Mouse (Mus musculus) lung, embryonic 16.5 days (tissue): ENCODE results near the gene Olfr324. TPM values are rescaled to one million over a fixed set of nuclear protein-coding genes. Genes with fewer than 3 reads are reported as not detected.

Experiments used
- ATAC-seq: fragments of 200-750 bp; cut with Nextera tagmentation; 2 replicates; pipeline ENCODE4 v1.8.0; 2017; ENCODE audit warnings: low read depth, mild to moderate bottlenecking, moderate library complexity
- H3K27ac ChIP-seq: fragments of 300-500 bp; sonication (generic); 2 replicates; pipeline ENCODE4 v1.5.1; 2014; ENCODE audit warnings: mild to moderate bottlenecking, control low read depth, low read length
- H3K27me3 ChIP-seq: fragments of 300-500 bp; sonication (generic); 2 replicates; pipeline ENCODE4 v1.6.1; 2014; ENCODE audit warnings: low read depth, low read length, mixed read lengths; ENCODE audit not compliant: control insufficient read depth, insufficient read depth
- H3K36me3 ChIP-seq: fragments of 300-500 bp; sonication (generic); 2 replicates; pipeline ENCODE4 v1.6.1; 2014; ENCODE audit warnings: low read length; ENCODE audit not compliant: control insufficient read depth, insufficient read depth
- H3K4me1 ChIP-seq: fragments of 300-500 bp; sonication (generic); replicated peaks from 2 replicates; pipeline ENCODE4 v1.6.1; 2014; ENCODE audit warnings: low read length, mixed read lengths; ENCODE audit not compliant: control insufficient read depth, insufficient read depth
- H3K4me2 ChIP-seq: fragments of 300-500 bp; sonication (generic); 2 replicates; pipeline ENCODE4 v1.6.1; 2014; ENCODE audit warnings: low read depth, low read length, control low read depth
- H3K4me3 ChIP-seq: fragments of 300-500 bp; sonication (generic); 2 replicates; pipeline ENCODE4 v1.5.1; 2014; ENCODE audit warnings: mild to moderate bottlenecking, low read length, control low read depth
- H3K9ac ChIP-seq: fragments of 300-500 bp; sonication (generic); 2 replicates; pipeline ENCODE4 v1.6.1; 2014; ENCODE audit warnings: low read length, control low read depth
- H3K9me3 ChIP-seq: fragments of 300-500 bp; sonication (generic); 2 replicates; pipeline ENCODE4 v1.6.1; 2016; ENCODE audit warnings: low read length; ENCODE audit not compliant: control insufficient read depth
- WGBS: fragments of 180-500 bp; shearing (Covaris S2); extraction: QIAGEN DNeasy Blood & Tissue Kit; methylation state at CpG from one replicate; pipeline ENCODE4 v1.1.7; 2014; 5-methylcytosine and 5-hydroxymethylcytosine counted together
- polyA plus RNA-seq: library from polyadenylated mRNA; unstranded; fragments of >200 nt; fragmentation: Nextera tagmentation; extraction: Ambion mirVana; gene quantifications from 2 replicates; pipeline ENCODE4 v1.2.1, GENCODE M21; 2015

Gene Olfr324
- polyA plus RNA-seq = not detected in 2 replicates

GRCm38 (mm10) chr11:58594814-58595213 lies at the start of gene Olfr324:
Olfr324 (plus strand) TSS chr11:58595114.
- ATAC-seq = no peak
- Histone ChIP-seq H3K9ac (no peak within 1 kb of the TSS), H3K4me3 (no peak within 1 kb of the TSS), H3K36me3 (no peaks in the 10 kb centered on the region), H3K4me2 (no peak within 1 kb of the TSS), H3K27me3 (no peaks in the 10 kb centered on the region), H3K27ac (no peak within 1 kb of the TSS), H3K9me3 (no peaks in the 10 kb centered on the region), H3K4me1 (no peaks in the 10 kb centered on the region)
- WGBS = 73% methylated on average over 6 of the region's 6 CpGs

GRCm38 (mm10) chr11:58546322-58546721 lies 48.6 kb upstream of the Olfr324 start, which contains the start of gene Olfr329-ps:
Olfr329-ps (minus strand) TSS chr11:58546422.
- WGBS = 70% methylated on average over 5 of the region's 5 CpGs
- no peak for ATAC-seq
- Histone ChIP-seq H3K4me2 (no peak within 1 kb of the TSS), H3K36me3 (no peaks in the 10 kb centered on the region), H3K4me3 (no peak within 1 kb of the TSS), H3K4me1 (no peaks in the 10 kb centered on the region), H3K9me3 (no peaks in the 10 kb centered on the region), H3K27ac (no peak within 1 kb of the TSS), H3K9ac (no peak within 1 kb of the TSS), H3K27me3 (no peaks in the 10 kb centered on the region)

- H3K4me3 ChIP-seq = no peak within 1 kb of the TSS
- no peaks in the 10 kb centered on the region for H3K36me3 ChIP-seq
- no peak for ATAC-seq
- no peak within 1 kb of the TSS for H3K4me2 ChIP-seq
- WGBS = 75% methylated on average over 1 of the region's 1 CpGs
- H3K9ac ChIP-seq = no peak within 1 kb of the TSS
- no peaks in the 10 kb centered on the region for H3K9me3 ChIP-seq
- no peaks in the 10 kb centered on the region for H3K27me3 ChIP-seq
- H3K4me1 ChIP-seq = no peaks in the 10 kb centered on the region
- no peak within 1 kb of the TSS for H3K27ac ChIP-seq
Measured at GRCm38 (mm10) chr11:58555536-58555935, 39.4 kb upstream of the Olfr324 start, which contains the start of gene Olfr328. Olfr328 (minus strand) TSS chr11:58555636.

- no peak within 1 kb of the TSS for H3K4me2 ChIP-seq
- 54% methylated on average over 5 of the region's 5 CpGs for WGBS
Measured at GRCm38 (mm10) chr11:58570405-58570804, 24.5 kb upstream of the Olfr324 start, which contains the start of gene Olfr224. Olfr224 (minus strand) TSS chr11:58570553.

GRCm38 (mm10) chr11:58577430-58577829 lies 17.5 kb upstream of the Olfr324 start, which contains the start of gene Olfr325:
Olfr325 (plus strand) TSS chr11:58577730.
- 50% methylated on average over 1 of the region's 1 CpGs for WGBS
- Histone ChIP-seq H3K9me3 (no peaks in the 10 kb centered on the region), H3K4me2 (no peak within 1 kb of the TSS), H3K9ac (no peak within 1 kb of the TSS), H3K27ac (no peak within 1 kb of the TSS), H3K4me1 (no peaks in the 10 kb centered on the region), H3K4me3 (no peak within 1 kb of the TSS), H3K36me3 (no peaks in the 10 kb centered on the region), H3K27me3 (no peaks in the 10 kb centered on the region)
- no peak for ATAC-seq

More at GRCm38 (mm10) chr11:58570405-58570804, 24.5 kb upstream of the Olfr324 start, which contains the start of gene Olfr224:
- no peaks in the 10 kb centered on the region for H3K9me3 ChIP-seq
- no peak within 1 kb of the TSS for H3K9ac ChIP-seq
- no peak within 1 kb of the TSS for H3K27ac ChIP-seq
- no peak for ATAC-seq
- H3K4me3 ChIP-seq = no peak within 1 kb of the TSS
- H3K27me3 ChIP-seq = no peaks in the 10 kb centered on the region
- H3K4me1 ChIP-seq = no peaks in the 10 kb centered on the region
- no peaks in the 10 kb centered on the region for H3K36me3 ChIP-seq

- no peak overlapping the region for H3K4me3 ChIP-seq
- 71% methylated on average over 8 of the region's 8 CpGs for WGBS
- no peaks in the 10 kb centered on the region for H3K36me3 ChIP-seq
- no peaks in the 10 kb centered on the region for H3K9me3 ChIP-seq
- H3K4me2 ChIP-seq = no peak overlapping the region
- no peaks in the 10 kb centered on the region for H3K27me3 ChIP-seq
- H3K9ac ChIP-seq = no peak overlapping the region
- no peak for ATAC-seq
- H3K27ac ChIP-seq = no peak overlapping the region
- H3K4me1 ChIP-seq = no peaks in the 10 kb centered on the region
Measured at GRCm38 (mm10) chr11:58578636-58579035, 16.3 kb upstream of the Olfr324 start.

GRCm38 (mm10) chr11:58587898-58588348 lies 7.0 kb upstream of the Olfr324 start:
- no peak overlapping the region for H3K27ac ChIP-seq
- 70% methylated on average over 7 of the region's 7 CpGs for whole genome bisulfite sequencing
- H3K36me3 ChIP-seq = no peaks in the 10 kb centered on the region
- no peak overlapping the region for H3K4me3 ChIP-seq
- H3K4me2 ChIP-seq = no peak overlapping the region
- no peaks in the 10 kb centered on the region for H3K9me3 ChIP-seq
- H3K9ac ChIP-seq = no peak overlapping the region
- H3K4me1 ChIP-seq = no peaks in the 10 kb centered on the region
- ATAC-seq = no peak
- H3K27me3 ChIP-seq = no peaks in the 10 kb centered on the region

- Histone ChIP-seq H3K27me3 (no peaks in the 10 kb centered on the region), H3K4me2 (no peak overlapping the region), H3K27ac (no peak overlapping the region), H3K9me3 (no peaks in the 10 kb centered on the region), H3K9ac (no peak overlapping the region), H3K4me1 (no peaks in the 10 kb centered on the region), H3K36me3 (no peaks in the 10 kb centered on the region), H3K4me3 (no peak overlapping the region)
- 51% methylated on average over 3 of the region's 3 CpGs for WGBS
- no peak for ATAC-seq
Measured at GRCm38 (mm10) chr11:58588620-58589250, 6.2 kb upstream of the Olfr324 start.

- ATAC-seq = no peak
- WGBS = 79% methylated on average over 13 of the region's 13 CpGs
- Histone ChIP-seq H3K9me3 (no peaks in the 10 kb centered on the region), H3K36me3 (no peaks in the 10 kb centered on the region), H3K27ac (no peak overlapping the region), H3K4me1 (no peaks in the 10 kb centered on the region), H3K27me3 (no peaks in the 10 kb centered on the region), H3K4me2 (no peak overlapping the region), H3K9ac (no peak overlapping the region), H3K4me3 (no peak overlapping the region)
Measured at GRCm38 (mm10) chr11:58597837-58598236, 2.9 kb downstream of the Olfr324 start.
